Mouse (Mus musculus): Measurements from ENCODE around the gene Acod1.

GRCm38 (mm10) chr14:103058998-103059397, 12.2 kb downstream of the Acod1 start:
- TF ChIP-seq CTCF (IDR thresholded peaks at IDR 0.05; ENCODE audit: borderline replicate concordance, insufficient read depth, low read depth, low read length): no peak
- no peak for TF ChIP-seq POLR2A (IDR thresholded peaks at IDR 0.05; ENCODE audit: borderline replicate concordance, insufficient read depth, low read length)

All from cerebellum, adult 2 months (tissue).